Mouse (Mus musculus): ENCODE measurements around the gene Smyd5.

Smyd5 gene

GRCm38 (mm10) chr6:85490252-85490651, 58.5 kb downstream of the Smyd5 start:
- in situ Hi-C loops (cut with MseI, MboI) = no loop called here

- in situ Hi-C loops (cut with MseI, MboI) = no loop called here
Observed at GRCm38 (mm10) chr6:85491606-85492005, 59.8 kb downstream of the Smyd5 start.

All from mouse trophoblast stem cell (cell line).